Mouse (Mus musculus) cerebellum, adult 2 months (tissue): ENCODE results near the gene Rasl2-9. TPM values are rescaled to one million over a fixed set of nuclear protein-coding genes. Genes with fewer than 3 reads are reported as not detected.

Experiments
- DNase-seq, 2 experiments: peaks; one replicate each; pipeline ENCODE4 v3.0.0; 2021
- H3K27ac ChIP-seq: fragments of 200-500 bp; 2 replicates; pipeline ENCODE4 v1.5.1; 2012; ENCODE audit warnings: low read length, control low read depth, inconsistent platforms; ENCODE audit not compliant: insufficient read depth
- H3K27me3 ChIP-seq: fragments of 200-500 bp; 2 replicates; pipeline ENCODE4 v1.6.1; 2012; ENCODE audit warnings: inconsistent platforms, mild to moderate bottlenecking, low read length, moderate library complexity; ENCODE audit not compliant: control insufficient read depth, insufficient read depth
- H3K4me1 ChIP-seq: fragments of 200-500 bp; 2 replicates; pipeline ENCODE4 v1.6.1; 2011; ENCODE audit warnings: low read length; ENCODE audit not compliant: control insufficient read depth, insufficient read depth
- H3K4me3 ChIP-seq: fragments of 200-500 bp; replicated peaks from 2 replicates; pipeline ENCODE3; 2011; ENCODE audit warnings: mild to moderate bottlenecking, low read depth, low read length, control low read depth; ENCODE audit not compliant: insufficient read depth
- CTCF ChIP-seq: fragments of 200-500 bp; IDR thresholded peaks from 2 replicates; pipeline ENCODE4 v1.5.1; 2011; ENCODE audit warnings: low read depth, mild to moderate bottlenecking, control low read depth, low read length, moderate library complexity, borderline replicate concordance; ENCODE audit not compliant: insufficient read depth
- POLR2A ChIP-seq: fragments of 200-500 bp; IDR thresholded peaks from 2 replicates; pipeline ENCODE4 v1.6.1; 2011; ENCODE audit warnings: low read length, control low read depth, borderline replicate concordance; ENCODE audit not compliant: insufficient read depth
- WGBS: fragments of 180-500 bp; shearing (Covaris S2); methylation state at CpG from one replicate; pipeline ENCODE4 v1.1.7; 2018; 5-methylcytosine and 5-hydroxymethylcytosine counted together
- polyA plus RNA-seq: library from polyadenylated mRNA; depleted of rRNA; stranded (reverse); fragments of >200 nt; gene quantifications from 2 replicates; pipeline ENCODE4 v1.2.3, GENCODE M21; 2012; rRNA removed

Gene Rasl2-9
- polyA plus RNA-seq, 1 experiment = 0.34 TPM

- H3K27ac ChIP-seq = no peak overlapping the region
- no peak for TF ChIP-seq CTCF
- TF ChIP-seq POLR2A = no peak
- no peaks in the 10 kb centered on the region for H3K27me3 ChIP-seq
- H3K4me3 ChIP-seq = no peak overlapping the region
- 0 out of 2 replicates have a peak, but pooled peaks cover 2% of the 10 kb centered on the region for H3K4me1 ChIP-seq
- no peak for DNase-seq
- whole genome bisulfite sequencing = 92% methylated on average over 2 of the region's 2 CpGs
Measured at GRCm38 (mm10) chr7:5076931-5077330, 48.8 kb downstream of the Rasl2-9 start.

GRCm38 (mm10) chr7:5074984-5075383 lies 50.8 kb downstream of the Rasl2-9 start:
- Histone ChIP-seq H3K4me1 (peaks cover 8% of the 10 kb centered on the region), H3K27me3 (no peaks in the 10 kb centered on the region), H3K27ac (no peak overlapping the region), H3K4me3 (no peak overlapping the region)
- WGBS = 85% methylated on average over 5 of the region's 5 CpGs
- no peak for TF ChIP-seq POLR2A
- TF ChIP-seq CTCF = no peak
- no peak for DNase-seq

Other genes with a start within 250 kb of the Rasl2-9 start
- gene Isoc2a, start 248.8 kb downstream of the Rasl2-9 start, polyA plus RNA-seq = 17.4 and 17.7 TPM in 2 replicates
- gene Gm36210, start 219.4 kb downstream of the Rasl2-9 start, polyA plus RNA-seq = 0.59 and 0.61 TPM in 2 replicates
- gene Zfp628, start 210.7 kb downstream of the Rasl2-9 start, polyA plus RNA-seq = 9.8 and 10.4 TPM in 2 replicates
- gene Nat14, start 203.9 kb downstream of the Rasl2-9 start, polyA plus RNA-seq = 33.5 and 37.5 TPM in 2 replicates
- gene Ssc5d, start 200.2 kb downstream of the Rasl2-9 start, polyA plus RNA-seq = 1.9 TPM in 2 replicates
- 0.15 and 0.38 TPM in 2 replicates for gene Sbk2, start 161.5 kb downstream of the Rasl2-9 start, polyA plus RNA-seq
- 2.6 TPM in 2 replicates for gene Sbk3, start 154.8 kb downstream of the Rasl2-9 start, polyA plus RNA-seq
- gene Zfp579, start 129.8 kb downstream of the Rasl2-9 start, polyA plus RNA-seq = 64.8 and 65.2 TPM in 2 replicates
- gene Zfp524, start 111.5 kb downstream of the Rasl2-9 start, polyA plus RNA-seq = 14.4 and 14.9 TPM in 2 replicates
- 28.2 and 29.8 TPM in 2 replicates for gene Fiz1, start 111.3 kb downstream of the Rasl2-9 start, polyA plus RNA-seq
- gene Gm44973, start 110.5 kb downstream of the Rasl2-9 start, polyA plus RNA-seq = not detected in 2 replicates
- 30.3 and 33.3 TPM in 2 replicates for gene Zfp865, start 105.6 kb downstream of the Rasl2-9 start, polyA plus RNA-seq
- 42.4 and 46.7 TPM in 2 replicates for gene Ccdc106, start 105.4 kb downstream of the Rasl2-9 start, polyA plus RNA-seq
- gene 4632433K11Rik, start 91.8 kb downstream of the Rasl2-9 start, polyA plus RNA-seq = not detected in 2 replicates
- 8.4 and 9.6 TPM in 2 replicates for gene Zfp784, start 87.5 kb downstream of the Rasl2-9 start, polyA plus RNA-seq
- 29.7 and 34.3 TPM in 2 replicates for gene Zfp580, start 74.4 kb downstream of the Rasl2-9 start, polyA plus RNA-seq
- 196 and 211 TPM in 2 replicates for gene U2af2, start 63.8 kb downstream of the Rasl2-9 start, polyA plus RNA-seq
- 246 and 251 TPM in 2 replicates for gene Epn1, start 45.7 kb downstream of the Rasl2-9 start, polyA plus RNA-seq
- gene Rfpl4, start 9.0 kb downstream of the Rasl2-9 start, polyA plus RNA-seq = not detected in 2 replicates
- not detected in 2 replicates for gene Vmn1r55, start 23.7 kb upstream of the Rasl2-9 start, polyA plus RNA-seq
- gene Vmn1r56, start 70.8 kb upstream of the Rasl2-9 start, polyA plus RNA-seq = not detected in 2 replicates
- not detected in 2 replicates for gene Vmn1r57, start 92.5 kb upstream of the Rasl2-9 start, polyA plus RNA-seq
- not detected in 2 replicates for gene Gm5065, start 224.6 kb upstream of the Rasl2-9 start, polyA plus RNA-seq
- gene Nlrp2, start 225.1 kb upstream of the Rasl2-9 start, polyA plus RNA-seq = not detected in 2 replicates